Mouse (Mus musculus) cerebellum, postnatal 14 days (tissue): Measurements from ENCODE around the gene Kcnk2.
A peak's percentile ranks its signal among the peaks of the same experiment; 100 is the strongest.

Source experiments
- DNase-seq, 2 experiments: peaks; one replicate each; pipeline ENCODE4 v3.0.0; 2021; ENCODE audit warnings: mixed read lengths in 2 of 2

Kcnk2 gene

DNA sequence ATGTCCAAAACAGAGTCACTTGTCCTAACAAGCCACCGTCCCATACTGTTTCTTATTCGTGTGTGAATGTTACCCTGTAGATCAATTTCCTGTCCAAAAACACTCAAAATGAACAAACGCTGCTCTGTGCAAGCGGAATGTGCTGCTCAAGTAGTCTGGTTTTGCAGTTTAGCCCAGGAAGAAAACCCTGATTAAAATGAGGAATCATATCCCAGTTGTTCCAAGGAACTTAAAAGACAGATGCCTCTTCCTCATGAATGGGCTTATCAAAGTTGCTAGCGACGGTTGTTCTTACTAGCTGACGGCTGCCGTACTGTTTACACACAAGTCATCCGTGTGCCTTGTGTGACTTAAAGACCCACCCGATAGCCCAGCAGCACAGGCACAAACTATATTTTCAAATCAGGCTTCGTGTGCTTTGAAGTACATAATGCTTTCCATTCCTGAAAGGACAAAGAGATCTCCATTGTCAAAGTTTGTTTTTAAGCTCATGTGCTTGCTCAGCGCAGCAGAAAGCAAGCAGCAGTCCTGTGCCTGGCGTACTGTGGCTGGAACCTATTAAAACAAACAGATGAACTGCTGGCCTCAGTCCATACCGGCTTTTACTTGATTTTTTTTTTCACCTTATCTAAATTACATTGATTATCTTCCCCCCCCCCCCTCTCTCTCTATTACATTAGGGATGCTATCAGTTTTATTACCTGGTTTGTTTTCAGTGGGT is at the start of gene Kcnk2:
Kcnk2 (minus strand) TSS at position 51 of the 721 bp plus-strand sequence.
- DNase-seq = no peak

DNA sequence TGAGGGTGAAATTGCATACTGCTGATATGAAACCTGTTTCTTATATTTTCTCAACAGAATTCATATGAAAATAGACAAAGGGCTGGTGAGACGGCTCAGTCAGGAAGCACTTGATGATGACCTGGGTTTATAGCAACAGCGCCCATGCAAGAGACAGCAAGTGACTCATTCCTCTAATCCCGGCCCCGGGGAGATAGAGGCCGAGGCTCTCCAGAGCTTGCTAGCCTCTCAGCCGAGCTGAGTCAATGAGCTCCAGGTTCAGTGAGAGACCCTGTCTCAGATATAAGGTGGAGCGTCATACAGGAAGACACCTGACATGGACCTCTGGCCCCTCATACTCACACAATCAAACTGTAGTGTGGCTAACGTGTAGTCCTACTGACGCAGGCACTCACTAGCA is 38.7 kb upstream of the Kcnk2 start:
- no peak for DNase-seq

- DNase-seq = no peak
Measured at GRCm38 (mm10) chr1:189437126-189437525, 35.1 kb upstream of the Kcnk2 start.

DNA sequence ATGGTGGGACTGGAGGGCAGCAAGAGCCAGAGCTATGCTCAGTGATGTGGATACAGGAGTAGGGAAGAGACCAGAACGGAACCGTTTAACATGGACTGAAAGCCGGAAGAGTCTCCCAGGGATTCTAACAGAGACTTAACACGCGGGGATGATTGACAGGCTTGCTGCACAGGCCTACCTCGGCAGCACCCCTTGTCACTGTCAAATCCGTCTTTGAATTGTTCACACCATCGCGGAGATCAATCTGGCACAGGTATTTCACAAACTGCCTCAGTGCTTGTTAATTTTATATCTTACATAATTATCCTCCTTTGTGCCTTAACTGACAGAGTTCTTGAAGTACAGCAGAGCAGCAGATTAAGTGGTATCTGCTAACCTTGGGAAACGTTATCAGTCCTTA is 33.4 kb upstream of the Kcnk2 start:
- DNase-seq = no peak

DNA sequence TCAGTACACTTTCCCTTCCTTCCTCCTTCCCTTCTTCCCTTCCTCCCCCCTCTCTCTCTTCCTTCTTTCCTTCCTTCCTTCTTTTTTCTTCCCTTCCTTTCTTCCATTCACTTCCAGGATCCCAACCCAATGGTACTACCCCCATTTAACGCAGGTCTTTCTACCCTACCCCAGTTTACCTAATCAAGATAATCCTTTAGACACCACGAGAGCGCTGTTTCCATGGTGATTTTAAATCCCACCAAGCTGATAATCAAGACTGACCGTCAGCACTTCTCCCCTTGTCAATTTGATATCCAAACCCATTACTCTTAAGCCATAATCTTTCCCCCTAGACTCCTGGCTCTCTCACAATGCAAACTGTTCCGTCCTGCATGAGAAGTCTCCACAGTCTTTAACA is 29.4 kb upstream of the Kcnk2 start:
- no peak for DNase-seq

DNA sequence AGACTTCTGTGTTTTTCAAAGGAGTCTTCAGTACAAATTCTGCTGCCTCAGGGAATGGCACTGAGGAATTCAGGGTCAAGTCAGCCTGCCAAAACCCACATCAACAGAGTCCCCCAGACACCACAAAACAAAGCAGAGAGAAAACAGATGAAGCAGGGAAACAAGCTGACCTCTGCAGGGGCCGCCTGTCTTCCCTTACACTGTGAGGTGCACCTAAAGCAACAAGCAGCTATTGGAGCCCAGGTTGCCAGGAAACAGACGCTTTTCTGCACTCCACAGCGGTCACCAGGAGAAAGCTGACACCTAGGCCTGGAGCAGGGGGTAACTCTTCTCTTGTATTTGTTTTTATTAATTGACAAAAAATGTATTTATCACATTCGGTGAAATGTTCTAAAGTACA is 28.5 kb upstream of the Kcnk2 start:
- no peak for DNase-seq

- no peak for DNase-seq
Measured at GRCm38 (mm10) chr1:189429566-189429965, 27.5 kb upstream of the Kcnk2 start.

DNA sequence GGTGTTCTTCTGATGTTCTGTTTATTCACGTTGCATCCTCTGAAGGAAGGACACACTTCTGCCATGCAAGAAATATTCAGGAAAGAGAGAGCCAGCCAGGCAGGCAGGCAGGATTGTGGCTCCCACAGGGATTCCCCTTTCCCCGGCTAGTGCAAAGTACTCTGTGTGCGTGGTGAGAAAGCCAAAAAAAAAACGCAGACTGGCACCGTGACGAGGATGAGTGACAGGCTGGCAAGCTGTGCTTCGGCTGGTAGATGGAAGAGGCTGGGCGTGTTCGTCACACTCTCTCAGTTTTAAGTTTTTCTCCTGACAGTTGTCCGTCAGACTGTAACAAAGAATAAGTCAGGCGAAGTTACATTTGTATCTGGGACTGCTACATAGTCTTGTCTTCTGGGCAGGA is 24.2 kb upstream of the Kcnk2 start:
- DNase-seq = peak in 1 of 2 experiments; percentile 22

GRCm38 (mm10) chr1:189419914-189420313 is 17.8 kb upstream of the Kcnk2 start:
- DNase-seq = no peak

DNA sequence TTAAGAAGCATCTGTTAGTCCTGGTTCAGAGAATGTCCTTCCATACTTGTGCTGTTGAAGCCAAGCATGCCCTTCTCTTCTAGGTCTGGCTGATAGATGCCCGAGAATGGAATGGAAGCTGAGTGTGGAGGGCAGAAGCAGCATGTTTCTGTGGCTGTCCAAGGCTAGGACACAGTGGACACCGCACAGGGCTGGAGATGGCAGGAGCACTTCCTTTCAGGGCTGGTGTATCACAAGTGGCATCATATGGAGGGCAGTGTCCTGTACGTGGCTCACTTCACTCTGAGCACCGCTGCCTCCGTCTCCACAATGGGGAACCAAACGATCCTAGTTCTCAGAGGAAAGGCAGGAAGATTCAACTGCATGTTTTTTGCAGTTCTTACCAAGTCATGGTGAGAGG is 7.8 kb upstream of the Kcnk2 start:
- DNase-seq = no peak

- DNase-seq = peak; percentile 15 to 36
Measured at GRCm38 (mm10) chr1:189405221-189405620, 3.1 kb upstream of the Kcnk2 start.

- DNase-seq = no peak
Measured at GRCm38 (mm10) chr1:189403546-189403945, 1.5 kb upstream of the Kcnk2 start.

- no peak for DNase-seq
Measured at GRCm38 (mm10) chr1:189403139-189403538, 1.1 kb upstream of the Kcnk2 start.

- DNase-seq = no peak
Measured at GRCm38 (mm10) chr1:189386848-189387247, 15.2 kb downstream of the Kcnk2 start.

- DNase-seq = no peak
Measured at GRCm38 (mm10) chr1:189386141-189386540, 15.9 kb downstream of the Kcnk2 start.

GRCm38 (mm10) chr1:189367722-189368121 is 34.4 kb downstream of the Kcnk2 start:
- DNase-seq = no peak

DNA sequence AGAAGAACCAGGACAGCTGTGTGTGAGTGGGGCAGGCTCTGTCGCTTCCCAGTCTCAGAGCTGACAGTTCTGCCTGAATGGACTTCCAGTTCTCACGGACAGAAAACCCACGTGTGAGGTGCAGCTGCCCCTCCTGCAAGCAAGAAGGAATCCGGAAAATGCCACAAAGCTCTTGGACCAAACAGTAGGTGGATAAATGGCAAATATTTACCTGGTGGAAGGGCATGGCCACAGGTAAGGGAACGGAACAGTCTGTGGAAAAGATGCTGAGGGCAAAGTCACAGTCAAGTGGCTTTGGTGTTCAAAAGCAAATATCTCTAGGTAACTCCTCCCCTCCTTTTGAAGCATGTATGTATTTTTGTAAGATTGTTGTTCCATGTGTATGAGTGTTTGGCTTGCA is 37.9 kb downstream of the Kcnk2 start:
- DNase-seq = no peak

GRCm38 (mm10) chr1:189362579-189362978 is 39.5 kb downstream of the Kcnk2 start:
- peak; percentile 73 to 89 for DNase-seq

- DNase-seq = no peak
Measured at GRCm38 (mm10) chr1:189359699-189360098, 42.4 kb downstream of the Kcnk2 start.

GRCm38 (mm10) chr1:189353887-189354286 is 48.2 kb downstream of the Kcnk2 start:
- DNase-seq = no peak

GRCm38 (mm10) chr1:189351804-189352203 is 50.3 kb downstream of the Kcnk2 start:
- no peak for DNase-seq

- peak in 1 of 2 experiments; percentile 44 for DNase-seq
Measured at GRCm38 (mm10) chr1:189349205-189349604, 52.9 kb downstream of the Kcnk2 start.

GRCm38 (mm10) chr1:189345166-189345565 is 56.9 kb downstream of the Kcnk2 start:
- DNase-seq = no peak

DNA sequence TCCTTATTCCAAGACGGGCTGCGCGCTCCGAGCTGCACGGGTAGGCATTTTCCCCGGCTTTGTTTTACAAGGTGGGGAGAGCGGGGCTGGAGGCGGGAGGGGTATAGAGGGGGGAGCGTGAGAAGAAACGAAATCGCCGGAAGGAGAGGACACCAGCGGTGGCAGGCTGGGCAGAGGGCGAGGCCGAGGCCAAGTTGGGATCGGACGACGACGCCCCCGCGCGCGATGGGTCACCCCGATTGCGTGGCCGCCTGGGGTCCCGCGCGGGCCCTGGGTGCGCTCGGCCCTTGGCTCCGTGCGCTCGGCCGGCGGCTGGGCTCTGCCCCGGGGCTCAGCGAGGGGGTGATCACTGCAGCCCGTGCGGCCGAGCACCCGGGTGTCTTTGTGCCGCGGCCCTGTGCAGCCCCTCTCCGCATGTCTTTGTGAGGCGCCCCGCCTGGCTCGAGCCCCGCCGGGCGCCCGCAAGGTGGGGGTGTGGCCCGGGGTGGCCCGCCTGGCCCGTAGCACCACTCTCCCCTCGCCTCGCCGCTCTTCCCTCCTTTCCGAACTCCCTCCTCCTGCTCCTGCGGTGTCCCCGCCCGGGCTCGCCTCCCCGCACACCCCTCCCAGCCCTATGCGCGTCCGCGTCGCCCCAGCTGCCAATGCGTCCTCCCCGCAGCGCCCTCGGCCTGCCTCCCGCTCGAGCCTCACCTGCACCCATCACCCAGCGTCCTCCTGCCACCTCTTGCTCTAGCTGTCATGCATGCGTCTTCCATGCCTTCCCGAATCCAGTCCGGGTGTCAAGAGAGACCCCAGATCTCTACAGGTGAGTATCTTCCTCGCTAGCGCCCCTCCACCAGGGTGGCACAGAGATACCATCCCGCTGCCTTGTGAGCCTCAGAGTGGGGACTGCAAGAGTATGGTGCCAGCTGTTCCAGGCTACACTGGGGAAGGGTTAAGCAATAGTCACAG is 58.5 kb downstream of the Kcnk2 start:
- DNase-seq = peak; percentile 66 to 67
